In genomic region chr9:78552984-78553383, GRCm38 (mm10) we compare ENCODE assay signal across 8 mouse cellular contexts. TPM values are rescaled to one million over a fixed set of nuclear protein-coding genes. Genes with fewer than 3 reads are reported as not detected.
DNase-seq lines count a peak whose midpoint lies in the region; ATAC-seq and TF ChIP-seq lines count a peak whose summit lies in the region.

No protein-coding gene starts in this region.

- H3K4me2 ChIP-seq in midbrain, embryonic 15.5 days, result no peak overlapping the region
- 0 out of 2 replicates have a peak overlapping the region, but pooled peaks have one; percentile 11 for H3K4me2 ChIP-seq in kidney, postnatal 0 days (ENCODE audit: low read length)
- no peak overlapping the region for H3K4me2 ChIP-seq in liver, embryonic 14.5 days (ENCODE audit: low read depth)

- H3K9ac ChIP-seq in midbrain, embryonic 15.5 days, result no peak overlapping the region
- H3K9ac ChIP-seq in kidney, postnatal 0 days (ENCODE audit: low read depth, low read length), result no peak overlapping the region
- H3K9ac ChIP-seq in liver, embryonic 14.5 days (replicated peaks), result no peak overlapping the region

- peaks cover 19% of the 10 kb centered on the region for H3K36me3 ChIP-seq in midbrain, embryonic 10.5 days
- peaks cover 9% of the 10 kb centered on the region; the same call in 1 of the 2 replicates for H3K36me3 ChIP-seq in midbrain, embryonic 15.5 days (replicated peaks)
- no peaks in the 10 kb centered on the region; the same call in 1 of the 2 replicates for H3K36me3 ChIP-seq in kidney, postnatal 0 days (ENCODE audit: insufficient read depth, low read length)
- no peaks in the 10 kb centered on the region for H3K36me3 ChIP-seq in liver, embryonic 14.5 days (replicated peaks; ENCODE audit: control insufficient read depth, insufficient read depth, low read depth)
- no peaks in the 10 kb centered on the region; the same call in 1 of the 2 replicates for H3K36me3 ChIP-seq in thymus, adult 2 months (ENCODE audit: control insufficient read depth, insufficient read depth, low read length)

- ATAC-seq in midbrain, embryonic 15.5 days (replicated peaks), result no peak
- ATAC-seq in kidney, postnatal 0 days (replicated peaks; ENCODE audit: low FRiP score, low read depth), result no peak; the same call in 1 of the 2 replicates
- ATAC-seq in liver, embryonic 14.5 days (ENCODE audit: insufficient read depth), result no peak
- ATAC-seq in neutrophil, adult 5-6 weeks (ENCODE audit: extremely low read depth, insufficient number of reproducible peaks, low FRiP score, poor library complexity, severe bottlenecking), result peak; percentile 88

- 38% methylated on average over 12 of the region's 12 CpGs for WGBS in midbrain, embryonic 10.5 days
- WGBS in midbrain, embryonic 15.5 days, result 47% methylated on average over 12 of the region's 12 CpGs
- 44% methylated on average over 12 of the region's 12 CpGs for WGBS in kidney, postnatal 0 days
- 29% methylated on average over 12 of the region's 12 CpGs for WGBS in liver, embryonic 14.5 days (ENCODE audit: insufficient replicate concordance)
- WGBS in thymus, adult 2 months, result 39% methylated on average over 12 of the region's 12 CpGs

- peak; percentile 81 for TF ChIP-seq CTCF in kidney, postnatal 0 days (IDR thresholded peaks at IDR 0.05; ENCODE audit: low read depth)
- TF ChIP-seq CTCF in liver, embryonic 14.5 days (IDR thresholded peaks at IDR 0.05; ENCODE audit: low read depth), result peak; percentile 86
- no peak for TF ChIP-seq CTCF in thymus, adult 2 months (IDR thresholded peaks at IDR 0.05; ENCODE audit: borderline replicate concordance, control insufficient read depth, extremely low read depth, insufficient read depth, low read length, poor library complexity)

- no peak overlapping the region for H3K27ac ChIP-seq in midbrain, embryonic 10.5 days (replicated peaks)
- no peak overlapping the region for H3K27ac ChIP-seq in midbrain, embryonic 15.5 days
- H3K27ac ChIP-seq in kidney, postnatal 0 days, result no peak overlapping the region
- H3K27ac ChIP-seq in liver, embryonic 14.5 days, result no peak overlapping the region
- no peak overlapping the region for H3K27ac ChIP-seq in thymus, adult 2 months (ENCODE audit: control insufficient read depth, insufficient read depth, low read length)

- DNase-seq in midbrain, embryonic 10.5 days (ENCODE audit: low spot score), result peak; percentile 69
- DNase-seq in cerebellum, postnatal 14 days, result peak; percentile 88 to 93
- peak; percentile 87 for DNase-seq in gastrocnemius, postnatal 10 days
- DNase-seq in kidney, postnatal 0 days (ENCODE audit: low spot score), result peak; percentile 86
- peak in 2 of 3 experiments; percentile 39 to 42 for DNase-seq in liver, embryonic 14.5 days (ENCODE audit: low read depth in 3 of 3, low spot score in 3 of 3)
- DNase-seq in thymus, adult 2 months, result peak; percentile 81

- no peak overlapping the region for H3K4me3 ChIP-seq in midbrain, embryonic 10.5 days
- H3K4me3 ChIP-seq in midbrain, embryonic 15.5 days, result no peak overlapping the region
- no peak overlapping the region for H3K4me3 ChIP-seq in kidney, postnatal 0 days (replicated peaks; ENCODE audit: low read depth, low read length)
- no peak overlapping the region for H3K4me3 ChIP-seq in liver, embryonic 14.5 days (ENCODE audit: insufficient read depth in 1 of 2, low read depth in 2 of 2, low read length in 2 of 2)
- H3K4me3 ChIP-seq in thymus, adult 2 months (ENCODE audit: control insufficient read depth, insufficient read depth, low read length), result no peak overlapping the region

- H3K27me3 ChIP-seq in midbrain, embryonic 10.5 days (ENCODE audit: low read depth, poor library complexity, severe bottlenecking), result no peaks in the 10 kb centered on the region
- no peaks in the 10 kb centered on the region for H3K27me3 ChIP-seq in midbrain, embryonic 15.5 days (replicated peaks)
- no peaks in the 10 kb centered on the region for H3K27me3 ChIP-seq in kidney, postnatal 0 days (ENCODE audit: insufficient read depth, low read length)
- no peaks in the 10 kb centered on the region for H3K27me3 ChIP-seq in liver, embryonic 14.5 days (ENCODE audit: control insufficient read depth, insufficient read depth, low read length)
- no peaks in the 10 kb centered on the region for H3K27me3 ChIP-seq in thymus, adult 2 months (ENCODE audit: control insufficient read depth, insufficient read depth, low read length)

- no peak for TF ChIP-seq POLR2A in thymus, adult 2 months (IDR thresholded peaks at IDR 0.05; ENCODE audit: control insufficient read depth, extremely low read depth, insufficient read depth, low read length, poor library complexity)

- H3K9me3 ChIP-seq in midbrain, embryonic 10.5 days (replicated peaks), result peaks cover 4% of the 10 kb centered on the region; the same call in 1 of the 2 replicates
- no peaks in the 10 kb centered on the region for H3K9me3 ChIP-seq in midbrain, embryonic 15.5 days
- H3K9me3 ChIP-seq in kidney, postnatal 0 days (replicated peaks; ENCODE audit: low read length), result no peaks in the 10 kb centered on the region
- H3K9me3 ChIP-seq in liver, embryonic 14.5 days (ENCODE audit: control insufficient read depth, low read length), result no peaks in the 10 kb centered on the region

- no peaks in the 10 kb centered on the region for H3K4me1 ChIP-seq in midbrain, embryonic 10.5 days
- no peaks in the 10 kb centered on the region for H3K4me1 ChIP-seq in midbrain, embryonic 15.5 days
- H3K4me1 ChIP-seq in kidney, postnatal 0 days (replicated peaks; ENCODE audit: insufficient read depth, low read length), result no peaks in the 10 kb centered on the region
- no peaks in the 10 kb centered on the region; a peak in 1 of 4 replicates for H3K4me1 ChIP-seq in liver, embryonic 14.5 days (replicated peaks; ENCODE audit: control insufficient read depth in 2 of 2, insufficient read depth in 2 of 2, low read length in 1 of 2)
- H3K4me1 ChIP-seq in thymus, adult 2 months (replicated peaks; ENCODE audit: control insufficient read depth, insufficient read depth, low read length), result no peaks in the 10 kb centered on the region

- no peak for TF ChIP-seq EP300 in liver, embryonic 14.5 days (IDR thresholded peaks at IDR 0.05; ENCODE audit: low read depth)

RNA-seq across cellular contexts. Expression of gene Slc17a5, which starts 34.9 kb away (rescaled TPM):
- 9.9 and 11.4 TPM in 2 replicates for polyA plus RNA-seq in midbrain, embryonic 10.5 days (2016; fragmentation: Nextera tagmentation; extraction: Ambion mirVana)
- 17.8 and 18.6 TPM in 2 replicates for polyA plus RNA-seq in midbrain, embryonic 15.5 days (2015; fragmentation: Nextera tagmentation; extraction: Ambion mirVana)
- 1 to 10 TPM; 4.1 to 5.7 TPM for total RNA-seq in gastrocnemius, postnatal 10 days (2021)
- polyA plus RNA-seq in kidney, postnatal 0 days (2015; fragmentation: Nextera tagmentation; extraction: Ambion mirVana), result 17.7 and 20.4 TPM in 2 replicates
- polyA plus RNA-seq in liver, embryonic 14.5 days (2012; rRNA removed), result 1.7 and 2.4 TPM in 2 replicates
- 3.2 and 3.8 TPM in 2 replicates for polyA plus RNA-seq in liver, embryonic 14.5 days (2014; fragmentation: Nextera tagmentation; extraction: Ambion mirVana)
- total RNA-seq in neutrophil, adult 5-6 weeks (2017), result 7.0 and 9.0 TPM in 2 replicates
- polyA plus RNA-seq in thymus, adult 2 months (2012; rRNA removed), result 15.5 and 16.6 TPM in 2 replicates

Comparison
In these comparisons a context has a peak if more than half of its experiments do, and no peak if none do; other contexts are left out.
1. DNase-seq: peak in every context shown above with its lines; median percentile 90 in cerebellum, postnatal 14 days; 87 in gastrocnemius, postnatal 10 days; 86 in kidney, postnatal 0 days; 81 in thymus, adult 2 months; 69 in midbrain, embryonic 10.5 days; 40 in liver, embryonic 14.5 days.